Mouse (Mus musculus) cerebellum, postnatal 25 days (tissue): ENCODE measurements around the gene Prc1.

Experiments used
- DNase-seq, 2 experiments: peaks; one replicate each; pipeline ENCODE4 v3.0.0; 2021; ENCODE audit warnings: mixed read lengths in 2 of 2

The Prc1 gene

DNA sequence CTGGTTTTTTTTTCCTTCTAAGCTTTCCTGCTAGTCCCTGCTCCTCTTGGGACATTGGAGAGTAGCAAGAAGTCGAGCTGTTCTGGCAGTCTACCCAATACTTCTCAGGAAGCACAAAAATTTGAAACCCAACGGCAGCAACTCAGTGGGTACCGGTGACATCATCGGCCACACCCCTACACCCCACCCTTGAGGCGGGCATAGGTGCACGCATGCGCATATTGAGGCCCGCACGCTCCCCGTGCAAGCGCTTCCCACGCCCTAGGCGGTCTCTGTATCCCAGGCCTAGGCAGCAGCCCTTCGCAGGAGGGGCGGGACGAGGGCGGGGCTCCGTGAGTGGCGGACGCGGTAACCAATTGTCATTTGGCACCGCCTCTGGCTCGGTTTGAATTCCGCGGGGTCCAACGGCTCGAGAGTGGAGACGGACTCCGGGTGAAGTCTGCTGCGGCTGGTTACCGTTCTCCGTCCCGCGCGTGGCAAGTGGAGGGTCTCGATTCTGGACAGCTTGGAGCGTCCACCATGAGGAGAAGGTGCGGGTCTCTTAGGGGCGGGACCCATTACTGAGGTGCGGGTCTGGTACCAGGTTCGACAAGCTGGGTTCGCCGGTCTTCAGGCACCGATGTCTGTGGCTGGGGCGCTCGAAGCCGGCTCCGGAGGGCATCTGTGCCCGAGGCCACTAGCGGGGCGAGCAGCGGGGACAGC, at the start of gene Prc1:
TSS of gene Prc1 (plus strand) at position 389 of the 702 bp plus-strand sequence.
- peak; percentile 99 to 100 for DNase-seq

DNA sequence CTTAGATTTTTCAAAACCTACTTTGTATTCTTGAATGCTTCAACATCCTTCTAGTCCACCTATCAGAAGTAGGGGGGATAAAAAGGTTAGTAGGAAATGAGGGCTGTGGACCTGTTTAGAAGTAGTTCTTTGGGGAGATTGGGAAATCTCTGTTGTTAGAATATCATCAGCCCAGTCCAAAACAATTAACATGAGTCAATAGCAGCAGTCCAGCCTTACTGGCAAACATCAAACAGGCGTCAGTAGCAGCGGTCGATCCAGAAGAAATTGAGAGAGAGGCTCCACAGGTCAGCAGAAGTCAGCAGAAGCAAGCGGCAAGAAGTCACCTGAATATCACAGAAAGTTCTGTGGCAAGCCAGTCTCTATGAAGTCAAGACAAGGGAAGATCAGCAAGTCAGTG, 49.4 kb upstream of the Prc1 start:
- DNase-seq: no peak

DNA sequence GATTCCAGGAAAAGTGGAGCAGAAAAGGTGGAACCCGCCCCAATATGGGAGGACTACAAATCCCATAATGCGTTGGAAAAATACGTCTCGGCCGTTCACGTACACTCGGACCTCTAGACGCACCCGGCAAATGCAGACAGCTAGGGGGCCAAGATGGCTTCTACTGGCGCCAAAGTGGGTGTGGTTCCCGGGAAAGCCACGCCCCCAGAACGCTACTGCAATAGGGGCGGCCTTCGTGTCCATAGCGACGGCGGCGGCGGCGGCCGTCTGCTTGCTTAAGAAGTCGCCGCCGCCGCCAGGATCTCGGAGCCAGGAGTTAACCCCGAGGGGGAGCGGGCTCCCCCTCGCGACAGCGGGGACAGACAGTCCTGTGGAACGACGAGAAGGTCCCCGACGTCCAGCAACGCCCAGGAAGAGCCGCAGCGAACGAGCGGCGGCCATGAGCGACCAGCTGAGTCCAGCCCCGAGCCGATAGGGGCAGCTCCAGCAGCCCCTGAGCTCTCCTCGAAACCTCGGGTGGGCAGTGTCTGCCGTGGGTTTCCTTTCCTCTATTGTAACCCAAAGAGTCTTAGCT, 48.0 kb upstream of the Prc1 start, which contains the start of gene Ttll13:
TSS of gene Ttll13 (plus strand) at position 229 of the 574 bp plus-strand sequence.
- DNase-seq: peak; percentile 93 to 98

DNA sequence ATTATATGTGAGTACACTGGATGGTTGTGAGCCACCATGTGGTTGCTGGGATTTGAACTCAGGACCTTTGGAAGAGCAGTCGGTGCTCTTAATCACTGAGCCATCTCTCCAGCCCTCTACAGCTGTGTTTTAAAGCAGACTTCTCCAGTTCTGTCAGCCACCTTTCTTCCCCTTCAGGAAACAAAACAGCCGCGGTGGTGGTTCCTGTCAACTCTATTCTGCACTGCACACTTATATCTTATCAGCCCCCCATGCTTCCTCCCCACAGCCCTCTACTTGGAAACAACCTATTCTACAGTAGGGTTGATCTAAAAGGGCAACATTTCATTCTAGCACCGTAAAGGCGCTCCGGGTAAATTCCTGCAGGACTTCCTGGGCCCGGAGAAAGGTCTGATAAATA, 47.4 kb upstream of the Prc1 start:
- no peak for DNase-seq

DNA sequence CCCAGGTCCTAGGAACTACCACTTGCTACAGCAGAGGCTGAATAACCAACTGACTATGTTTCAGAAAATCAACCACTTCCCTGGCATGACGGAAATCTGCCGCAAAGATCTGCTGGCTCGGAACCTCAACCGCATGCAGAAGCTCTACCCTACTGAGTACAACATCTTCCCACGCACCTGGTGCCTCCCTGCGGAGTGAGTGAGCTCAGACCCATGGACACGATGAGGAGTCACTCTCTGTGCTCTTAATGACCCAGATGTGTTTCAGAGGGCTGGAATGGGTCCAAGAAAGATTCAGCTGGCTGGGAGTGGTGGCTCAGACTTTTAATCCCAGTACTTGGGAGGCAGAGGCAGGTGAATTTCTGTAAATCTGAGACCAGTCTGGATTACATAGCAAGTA, 41.8 kb upstream of the Prc1 start:
- no peak for DNase-seq

DNA sequence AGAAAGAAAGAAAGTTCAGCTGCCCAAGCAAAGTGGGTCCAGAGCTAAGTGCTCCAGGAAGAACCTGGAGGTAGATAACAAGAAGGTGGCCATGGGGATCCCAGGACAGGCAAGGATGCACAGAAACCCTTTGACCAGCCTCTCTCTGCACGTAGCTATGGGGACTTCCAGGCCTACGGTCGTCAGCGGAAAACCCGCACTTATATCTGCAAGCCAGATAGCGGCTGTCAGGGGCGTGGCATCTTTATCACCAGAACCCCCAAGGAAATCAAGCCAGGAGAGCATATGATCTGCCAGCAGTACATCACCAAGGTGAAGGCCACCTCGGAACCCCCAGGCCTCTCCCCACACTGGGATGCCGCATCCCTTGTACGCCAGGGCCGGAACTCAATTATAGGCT, 41.4 kb upstream of the Prc1 start:
- DNase-seq: no peak

DNA sequence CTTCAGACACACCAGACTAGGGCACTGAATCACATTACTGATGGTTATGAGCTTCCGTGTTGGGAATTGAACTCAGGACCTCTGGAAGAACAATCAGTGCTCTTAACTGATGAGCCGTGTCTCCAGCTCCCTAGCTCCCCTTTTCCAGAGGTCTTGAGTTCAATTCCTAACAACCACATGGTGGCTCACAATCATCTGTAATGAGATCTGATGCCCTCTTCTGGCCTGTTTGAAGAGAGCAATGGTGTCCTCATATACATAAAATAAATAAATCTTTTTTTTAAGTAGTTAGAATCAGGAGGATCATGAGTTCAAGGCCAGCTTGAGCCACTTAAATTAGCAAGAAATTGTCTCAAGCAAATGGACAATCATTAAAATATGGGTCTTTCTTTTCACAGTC, 38.3 kb upstream of the Prc1 start:
- no peak for DNase-seq

DNA sequence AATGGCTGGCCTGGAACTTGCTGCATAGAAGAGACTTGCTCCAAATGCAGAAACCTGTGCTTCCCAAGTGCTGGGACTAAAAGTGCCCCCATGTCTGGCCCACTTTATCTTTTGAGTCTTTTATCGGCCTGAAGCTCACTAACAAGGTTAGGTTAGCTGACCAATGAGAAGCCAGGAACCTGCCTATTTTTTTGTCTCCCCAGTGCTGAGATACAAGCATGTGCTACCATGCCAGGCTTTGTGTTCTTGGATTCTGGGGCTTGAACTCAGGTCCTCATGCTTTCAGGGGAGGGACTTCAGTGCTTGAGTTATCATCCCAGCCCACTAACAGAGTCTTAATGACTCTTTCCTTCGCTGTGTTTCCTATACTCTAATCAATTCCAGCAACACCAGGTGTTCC, 36.5 kb upstream of the Prc1 start:
- no peak for DNase-seq

DNA sequence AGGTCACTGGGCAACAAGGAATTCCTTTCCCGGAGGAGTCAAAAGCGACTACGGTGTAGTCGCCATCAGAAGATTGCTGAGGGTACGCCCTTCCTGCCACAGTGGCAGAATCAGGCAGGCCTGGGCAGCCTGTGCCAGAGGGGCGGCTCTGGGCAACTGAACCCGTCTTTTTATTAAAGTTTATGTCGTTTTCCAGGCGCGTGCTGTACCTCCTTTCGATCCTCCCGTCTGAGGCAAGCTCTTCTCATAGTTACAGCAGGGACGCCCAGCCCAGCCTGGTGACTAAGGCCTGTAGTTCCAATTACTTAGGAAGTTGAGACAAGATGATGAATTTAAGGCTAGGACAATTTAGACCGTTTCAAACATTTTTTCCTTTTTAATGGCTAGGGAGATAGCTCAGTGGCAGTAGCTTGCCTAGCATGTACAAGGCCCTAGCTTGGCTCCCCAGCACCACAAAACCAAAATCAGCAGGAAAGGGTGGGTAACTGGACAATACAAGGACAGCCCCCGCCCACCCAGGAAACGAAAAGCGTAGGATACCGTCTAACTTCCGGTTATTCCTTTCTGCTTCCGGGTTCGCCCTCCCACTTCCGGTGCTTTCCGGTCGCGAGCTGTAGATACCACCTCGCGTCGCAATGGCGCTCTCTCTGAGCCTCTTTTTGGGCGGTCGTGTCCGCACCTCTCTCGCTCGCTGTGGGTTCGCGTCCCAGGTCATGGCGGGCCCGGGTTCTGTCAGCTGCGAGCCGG, 33.5 kb upstream of the Prc1 start, which contains the start of gene Ngrn:
TSS of gene Ngrn (plus strand) at position 591 of the 747 bp plus-strand sequence.
- peak; percentile 85 to 90 for DNase-seq

DNA sequence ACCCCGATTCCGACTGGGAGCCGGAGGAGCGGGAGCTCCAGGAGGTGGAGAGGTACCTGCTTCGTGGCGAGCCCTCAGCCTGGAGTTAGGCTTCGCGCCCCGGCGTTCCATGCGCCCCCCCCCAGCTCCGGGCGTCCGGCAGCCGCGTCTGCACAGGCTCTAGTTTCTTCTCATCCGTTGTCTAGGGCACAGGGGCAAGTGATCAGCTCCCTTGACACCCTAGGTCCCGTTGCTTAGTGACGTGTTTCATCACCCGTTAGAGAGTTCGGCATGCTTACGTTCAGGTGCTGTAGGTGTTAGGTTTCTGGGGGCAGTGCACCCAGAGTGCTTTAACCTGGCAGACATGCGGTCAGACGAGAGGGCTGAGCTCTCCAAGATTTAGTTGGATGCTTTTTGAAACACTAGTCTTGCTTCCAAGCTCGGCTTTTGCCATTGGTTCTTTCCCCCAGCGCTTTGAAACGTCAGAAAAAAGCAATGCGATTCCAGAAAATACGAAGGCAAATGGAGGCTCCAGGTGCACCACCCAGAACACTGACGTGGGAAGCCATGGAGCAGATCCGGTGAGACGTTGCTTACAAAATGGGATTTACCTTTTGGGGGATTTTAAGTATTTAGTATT, 32.8 kb upstream of the Prc1 start:
- DNase-seq: peak in 1 of 2 experiments; percentile 19

DNA sequence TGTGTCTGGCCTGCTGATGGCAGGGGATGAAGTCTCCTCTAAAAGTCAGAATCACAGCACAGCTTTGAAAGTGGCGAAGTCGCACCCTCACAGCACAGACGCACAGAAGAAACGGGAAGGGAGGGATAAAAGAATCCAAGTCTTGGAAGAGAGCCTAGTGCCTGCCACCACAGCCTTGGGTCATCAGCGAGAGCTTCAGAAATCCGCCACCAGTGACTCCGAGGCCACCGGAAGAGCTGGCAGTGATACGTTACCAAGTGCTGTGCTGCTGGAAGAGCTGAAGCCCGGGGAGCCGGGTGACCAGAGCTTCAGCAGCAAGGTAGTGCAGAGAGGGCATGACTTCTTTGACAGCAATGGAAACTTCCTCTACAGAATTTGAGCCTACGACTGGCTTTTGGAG, 29.6 kb upstream of the Prc1 start:
- no peak for DNase-seq

DNA sequence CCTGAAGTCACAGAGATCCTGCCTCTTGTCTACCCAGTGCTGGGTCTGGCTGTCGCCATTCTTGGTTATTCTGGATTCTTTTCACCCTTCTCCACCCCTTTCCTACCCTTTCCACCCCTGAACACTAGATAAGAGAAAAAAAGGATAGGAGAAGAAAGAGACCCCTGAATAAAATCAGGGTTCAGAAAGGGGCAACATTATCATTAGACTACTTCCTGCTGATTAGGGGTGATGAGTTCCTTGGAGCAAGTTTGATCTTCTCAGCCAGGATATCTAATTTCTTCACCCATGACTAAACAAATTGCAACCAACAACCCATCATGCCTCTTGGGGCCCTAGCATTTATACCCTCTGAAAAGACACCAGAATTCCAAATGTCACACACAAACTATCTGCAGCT, 26.5 kb upstream of the Prc1 start:
- no peak for DNase-seq

DNA sequence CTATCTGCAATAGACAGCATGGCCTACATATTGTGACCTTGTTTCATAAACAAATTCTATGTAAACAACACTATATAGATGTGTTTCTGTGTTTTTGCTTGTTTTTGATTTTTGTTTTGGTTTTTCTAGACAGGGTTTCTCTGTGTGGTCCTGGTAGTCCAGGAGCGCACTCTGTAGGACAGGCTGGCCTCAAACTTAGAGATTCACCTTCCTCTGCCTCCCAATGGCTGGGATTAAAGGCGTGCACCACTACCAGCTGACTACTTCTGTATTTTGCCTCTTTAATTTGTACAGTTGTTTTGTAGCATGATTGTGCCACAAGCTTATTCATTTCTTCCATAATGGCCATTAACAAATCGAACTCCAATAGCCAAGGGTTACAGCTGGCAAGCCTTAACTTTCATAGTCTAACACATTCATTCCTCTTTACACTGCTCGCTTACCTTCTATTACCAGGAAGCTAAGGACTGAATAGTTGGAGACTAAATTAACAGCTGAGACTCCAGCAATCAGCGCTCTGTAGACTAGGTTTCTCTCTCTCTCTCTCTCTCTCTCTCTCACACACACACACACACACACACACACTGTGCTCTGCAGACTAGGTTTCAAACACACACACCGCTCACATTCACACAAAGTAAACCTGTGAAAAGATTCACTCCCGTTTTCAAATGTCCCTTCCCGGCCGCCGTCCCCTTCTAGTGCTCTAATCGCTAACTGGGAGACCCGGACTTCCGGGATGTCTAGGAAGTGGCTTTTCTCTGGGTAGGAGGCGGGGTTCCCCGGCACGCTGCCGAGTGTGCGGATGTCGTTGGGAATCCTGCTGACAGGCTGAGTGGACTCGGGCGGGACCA, 25.1 kb upstream of the Prc1 start, which contains the start of gene Vps33b:
TSS of gene Vps33b (plus strand) at position 753 of the 854 bp plus-strand sequence.
- DNase-seq: peak; percentile 98 to 99

DNA sequence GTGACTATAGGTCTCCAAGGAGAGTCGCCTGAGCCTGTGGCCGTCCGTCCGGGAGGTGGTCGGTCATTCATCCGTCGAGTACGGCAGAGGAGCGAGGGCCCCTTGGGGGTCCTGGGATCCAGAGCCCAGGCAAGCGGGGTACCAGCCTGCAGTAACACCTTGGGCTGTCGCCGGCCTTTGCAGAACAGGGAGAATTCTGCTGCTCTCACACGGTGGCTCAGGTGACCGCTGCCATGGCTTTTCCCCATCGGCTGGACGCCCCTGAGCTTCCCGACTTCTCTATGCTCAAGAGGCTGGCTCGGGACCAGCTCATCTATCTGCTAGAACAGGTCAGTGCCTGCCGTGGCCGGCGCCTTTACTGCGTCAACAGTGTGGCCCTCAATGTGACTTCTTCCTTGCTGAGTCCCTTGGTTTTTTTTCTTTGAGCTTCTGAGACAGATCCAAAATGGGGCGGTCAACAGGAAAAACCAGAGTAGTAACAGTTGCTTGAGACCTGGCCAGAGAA, 24.4 kb upstream of the Prc1 start:
- peak in 1 of 2 experiments; percentile 76 for DNase-seq

DNA sequence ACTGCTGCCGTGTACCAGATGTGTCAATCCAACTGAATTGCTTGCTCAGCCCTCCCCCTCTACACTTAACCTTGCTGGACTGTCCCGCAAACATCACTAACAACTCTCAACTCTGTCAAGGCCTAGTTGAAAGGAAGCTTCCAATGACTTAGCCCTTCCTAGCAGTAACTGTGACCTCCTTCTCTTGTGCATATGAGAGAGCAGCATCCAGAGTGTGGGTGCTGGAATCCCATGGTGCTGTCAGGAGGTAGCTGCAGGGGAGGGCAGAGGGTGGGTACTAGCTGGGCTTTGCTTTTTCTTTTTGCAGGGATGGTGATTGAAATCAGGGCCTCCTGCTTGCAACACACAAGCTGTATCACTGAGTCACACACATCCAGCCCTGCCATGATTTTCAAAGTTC, 20.8 kb upstream of the Prc1 start:
- no peak for DNase-seq

DNA sequence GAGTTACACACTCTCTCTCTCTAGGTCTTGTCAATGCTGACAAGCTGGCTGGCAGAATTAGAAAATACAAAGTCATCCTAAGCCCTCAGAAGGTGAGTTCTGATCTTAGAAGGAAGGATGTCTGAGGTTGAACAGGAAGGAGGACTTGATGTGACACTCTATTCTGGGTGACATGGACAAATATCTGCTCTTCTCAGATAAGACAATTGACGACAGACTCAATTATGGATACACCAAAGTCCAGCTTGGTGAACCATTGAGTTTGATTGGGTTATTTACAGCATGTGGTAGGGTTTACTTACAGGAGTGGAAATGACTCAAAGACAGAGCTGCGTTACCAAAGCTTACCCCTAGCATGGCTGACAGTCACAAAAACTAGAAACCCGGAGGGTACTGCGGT, 17.9 kb upstream of the Prc1 start:
- no peak for DNase-seq

DNA sequence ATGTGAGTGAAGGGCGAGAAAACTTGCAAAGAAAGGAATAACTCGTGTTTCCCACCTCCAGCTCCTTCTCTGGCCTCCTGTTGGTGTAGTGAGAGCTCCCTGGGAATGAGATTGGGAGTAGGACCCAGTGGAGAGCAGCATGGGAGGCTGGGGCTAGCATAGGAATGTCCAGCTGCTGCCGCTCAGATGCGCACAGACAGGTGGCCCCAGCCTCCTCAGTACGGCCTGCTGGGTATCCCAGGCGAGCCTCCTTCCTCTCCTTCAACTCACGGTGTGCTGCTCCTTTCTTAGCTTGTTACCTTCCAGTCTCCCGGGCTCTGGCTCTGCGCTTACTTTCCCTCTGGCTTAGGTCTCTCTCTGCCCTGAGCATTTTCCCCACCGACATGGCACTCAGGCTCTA, 14.2 kb upstream of the Prc1 start:
- no peak for DNase-seq

DNA sequence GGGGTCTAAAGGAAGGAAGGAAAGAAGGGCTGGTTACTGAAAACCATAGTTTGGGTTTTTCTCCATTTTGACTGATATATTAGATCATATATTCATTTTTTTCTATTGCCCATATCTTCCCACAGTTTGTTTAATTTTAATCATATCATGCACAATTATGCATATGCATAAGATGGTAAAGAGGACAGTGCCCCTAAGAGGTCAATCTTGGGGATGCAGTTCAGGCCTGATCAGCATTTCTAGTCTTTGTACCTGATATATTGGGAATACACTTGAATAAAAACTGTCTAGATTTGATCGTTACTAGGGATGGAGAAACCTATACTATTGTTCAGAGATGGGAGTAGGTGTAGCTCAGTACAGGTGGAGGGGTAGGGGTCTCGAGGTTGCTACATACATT, 13.3 kb upstream of the Prc1 start:
- DNase-seq: no peak

DNA sequence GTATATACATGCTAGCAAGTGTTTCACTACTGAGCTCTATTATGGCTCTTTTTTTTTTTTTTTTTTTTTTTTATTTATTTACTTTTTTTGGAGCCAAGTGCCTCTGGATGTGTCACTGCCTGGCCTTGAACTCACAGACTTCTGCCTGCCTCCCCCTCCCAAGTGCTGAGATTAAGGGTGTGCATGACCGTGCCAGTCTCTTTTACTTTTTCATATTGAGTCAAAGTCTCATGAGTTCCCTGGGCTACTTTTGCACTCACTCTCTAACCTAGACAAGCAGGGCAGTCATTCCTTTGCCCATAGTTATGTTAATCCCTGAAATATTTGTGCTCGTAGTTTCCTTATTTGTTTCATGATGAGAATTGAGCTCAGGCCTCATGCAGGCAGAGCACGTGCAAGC, 12.6 kb upstream of the Prc1 start:
- DNase-seq: no peak

DNA sequence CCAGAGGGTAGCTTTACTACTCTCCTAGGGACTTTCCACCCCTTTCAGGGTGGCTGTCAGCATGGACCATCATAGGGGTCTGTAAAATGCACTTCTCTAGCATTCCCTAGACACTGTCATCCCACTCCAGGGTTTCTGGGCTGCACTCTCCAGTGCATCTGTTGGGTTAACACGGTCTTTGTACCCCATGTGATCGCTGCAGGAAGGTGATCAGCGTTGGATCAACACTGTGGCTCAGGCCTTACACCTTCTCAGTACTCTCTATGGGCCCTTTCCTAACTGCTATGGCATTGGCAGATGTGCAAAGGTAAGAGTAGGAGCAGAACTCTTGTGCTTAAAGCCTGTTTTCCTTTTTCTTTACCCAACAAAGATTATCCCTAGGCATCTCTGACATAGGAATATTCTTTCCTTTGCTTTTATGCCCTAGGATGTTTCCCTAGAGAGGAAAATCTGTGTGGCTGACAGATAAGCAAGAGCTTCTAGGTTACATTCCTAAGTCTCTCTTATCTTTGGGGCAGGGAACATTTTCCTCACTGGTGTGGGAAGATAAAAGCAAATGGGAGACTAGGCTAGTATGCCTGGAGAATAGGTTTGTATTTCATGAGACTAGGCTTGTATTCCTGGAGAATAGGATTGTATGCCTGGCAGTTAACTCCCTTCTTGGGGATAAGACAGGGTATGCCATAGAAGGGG, 10.9 kb upstream of the Prc1 start:
- no peak for DNase-seq

DNA sequence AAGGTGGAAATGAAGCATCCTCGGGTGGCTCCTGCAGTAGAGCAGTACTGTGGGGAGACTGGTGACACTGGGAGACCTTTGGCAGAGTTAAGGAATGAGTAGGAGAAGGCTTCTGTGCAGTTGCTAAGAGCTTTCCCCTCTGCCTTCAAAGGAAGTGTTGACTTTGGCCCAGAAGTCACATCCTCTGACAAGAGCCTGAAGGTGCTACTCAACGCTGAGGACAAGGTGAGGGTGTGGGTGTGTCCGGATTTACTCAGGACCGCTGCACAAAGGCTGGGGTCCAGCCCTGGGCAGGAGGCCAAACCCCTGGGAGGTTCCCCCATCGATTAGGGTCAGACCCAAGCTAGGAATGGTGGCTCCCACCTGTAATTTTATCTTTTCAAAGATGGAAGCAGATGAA, 9.9 kb upstream of the Prc1 start:
- no peak for DNase-seq

DNA sequence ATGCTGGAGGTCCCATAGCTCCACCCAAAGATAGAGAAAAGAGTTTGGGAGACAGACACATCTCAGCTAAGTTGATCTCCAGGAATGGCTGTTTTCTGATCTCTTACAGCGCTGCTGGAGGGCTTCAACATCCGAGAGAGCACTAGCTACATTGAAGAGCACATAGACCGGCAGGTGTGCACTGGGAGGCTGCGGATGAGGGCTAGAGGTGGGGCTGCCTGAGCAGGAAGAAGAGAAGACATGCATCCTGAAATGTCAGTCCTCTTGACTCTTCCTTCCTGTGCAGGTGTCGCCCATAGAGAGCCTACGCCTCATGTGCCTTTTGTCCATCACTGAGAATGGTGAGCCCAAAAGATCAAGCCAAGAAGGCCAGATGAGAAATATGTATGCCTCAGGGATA, 8.5 kb upstream of the Prc1 start:
- DNase-seq: no peak
